Mouse (Mus musculus) kidney, embryonic 14.5 days (tissue): ENCODE measurements at regions not wholly inside any gene's neighbourhood (a gene's known extent, or its start where the extent isn't known, plus 50 kb on each side); places are given as distances from the start of the nearest gene placed in this dataset.

ENCODE experiments used
- ATAC-seq: fragments of 200-750 bp; cut with Nextera tagmentation; 2 replicates; pipeline ENCODE4 v1.8.0; 2017; ENCODE audit warnings: moderate number of reproducible peaks, mild to moderate bottlenecking, moderate TSS enrichment, moderate library complexity; ENCODE audit not compliant: low FRiP score, low TSS enrichment
- H3K27ac ChIP-seq: fragments of 300-500 bp; sonication (generic); 2 replicates; pipeline ENCODE4 v1.5.1; 2014; ENCODE audit warnings: low read depth, mild to moderate bottlenecking, low read length, moderate library complexity, mixed read lengths
- H3K27me3 ChIP-seq: fragments of 300-500 bp; sonication (generic); 2 replicates; pipeline ENCODE4 v1.6.1; 2014; ENCODE audit warnings: mild to moderate bottlenecking, low read length; ENCODE audit not compliant: control insufficient read depth, insufficient read depth
- H3K36me3 ChIP-seq: fragments of 300-500 bp; sonication (generic); 2 replicates; pipeline ENCODE4 v1.6.1; 2014; ENCODE audit warnings: low read length, mixed read lengths; ENCODE audit not compliant: control insufficient read depth, insufficient read depth
- H3K4me1 ChIP-seq: fragments of 300-500 bp; sonication (generic); 2 replicates; pipeline ENCODE4 v1.6.1; 2014; ENCODE audit warnings: low read length, mixed read lengths; ENCODE audit not compliant: control insufficient read depth, insufficient read depth
- H3K4me2 ChIP-seq: fragments of 300-500 bp; sonication (generic); replicated peaks from 2 replicates; pipeline ENCODE4 v1.6.1; 2014; ENCODE audit warnings: low read depth, mild to moderate bottlenecking, low read length
- H3K4me3 ChIP-seq: fragments of 300-500 bp; sonication (generic); 2 replicates; pipeline ENCODE4 v1.5.1; 2014; ENCODE audit warnings: mild to moderate bottlenecking, low read length
- H3K9ac ChIP-seq: fragments of 300-500 bp; sonication (generic); 2 replicates; pipeline ENCODE4 v1.6.1; 2014; ENCODE audit warnings: low read depth, mild to moderate bottlenecking, low read length, moderate library complexity
- H3K9me3 ChIP-seq: fragments of 300-500 bp; sonication (generic); 2 replicates; pipeline ENCODE4 v1.6.1; 2016; ENCODE audit warnings: low read length; ENCODE audit not compliant: control insufficient read depth
- WGBS: fragments of 180-500 bp; shearing (Covaris S2); extraction: QIAGEN DNeasy Blood & Tissue Kit; methylation state at CpG from one replicate; pipeline ENCODE4 v1.1.7; 2014; 5-methylcytosine and 5-hydroxymethylcytosine counted together

DNA sequence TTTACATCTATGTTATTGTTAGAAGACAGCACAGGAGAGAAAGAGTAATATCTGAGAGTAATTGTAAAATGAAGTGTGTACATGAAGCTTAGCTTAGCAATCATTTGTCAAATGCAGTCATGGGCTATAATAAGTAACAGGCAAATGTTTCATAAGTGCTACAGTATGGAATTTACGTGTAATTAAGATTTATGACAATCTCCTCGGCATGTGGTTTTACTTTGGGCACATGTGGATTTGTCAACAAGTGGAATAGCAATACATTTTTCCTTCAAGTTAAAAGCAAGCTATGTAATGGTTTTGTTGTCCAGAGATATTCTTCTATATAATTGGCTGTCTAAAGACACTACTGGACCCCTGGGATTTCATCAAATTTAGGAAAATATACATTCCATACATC lies 577.9 kb upstream of the N6amt1 start:
- Histone ChIP-seq H3K27ac (no peak overlapping the region), H3K9ac (no peak overlapping the region), H3K4me1 (no peaks in the 10 kb centered on the region), H3K9me3 (no peaks in the 10 kb centered on the region), H3K27me3 (no peaks in the 10 kb centered on the region), H3K4me3 (no peak overlapping the region), H3K4me2 (no peak overlapping the region), H3K36me3 (no peaks in the 10 kb centered on the region)
- WGBS: 66% methylated on average over 2 of the region's 2 CpGs
- no peak for ATAC-seq

DNA sequence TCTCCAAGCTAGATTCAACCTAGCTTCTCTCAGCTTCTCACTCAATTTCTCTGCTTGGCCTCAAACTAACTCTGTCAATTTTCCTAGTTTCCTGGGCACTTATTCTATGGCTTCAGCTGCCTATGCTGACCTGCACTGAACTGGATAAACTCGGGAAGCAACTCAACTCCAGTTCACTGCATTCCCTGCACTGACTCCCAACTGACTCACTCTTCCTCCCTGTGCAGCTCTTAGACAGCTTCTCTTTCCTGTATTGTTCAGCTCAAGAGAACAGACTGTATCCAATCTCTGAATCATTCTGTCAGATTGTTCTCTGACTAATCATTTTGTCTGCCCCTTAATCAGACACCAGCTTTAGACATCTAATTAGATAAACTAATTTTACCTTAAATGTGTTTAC lies 581.4 kb upstream of the N6amt1 start:
- Histone ChIP-seq H3K27me3 (no peaks in the 10 kb centered on the region), H3K4me3 (no peak overlapping the region), H3K36me3 (no peaks in the 10 kb centered on the region), H3K4me2 (no peak overlapping the region), H3K27ac (no peak overlapping the region), H3K9ac (no peak overlapping the region), H3K9me3 (no peaks in the 10 kb centered on the region), H3K4me1 (no peaks in the 10 kb centered on the region)
- WGBS: 50% methylated on average over 1 of the region's 1 CpGs
- no peak for ATAC-seq

DNA sequence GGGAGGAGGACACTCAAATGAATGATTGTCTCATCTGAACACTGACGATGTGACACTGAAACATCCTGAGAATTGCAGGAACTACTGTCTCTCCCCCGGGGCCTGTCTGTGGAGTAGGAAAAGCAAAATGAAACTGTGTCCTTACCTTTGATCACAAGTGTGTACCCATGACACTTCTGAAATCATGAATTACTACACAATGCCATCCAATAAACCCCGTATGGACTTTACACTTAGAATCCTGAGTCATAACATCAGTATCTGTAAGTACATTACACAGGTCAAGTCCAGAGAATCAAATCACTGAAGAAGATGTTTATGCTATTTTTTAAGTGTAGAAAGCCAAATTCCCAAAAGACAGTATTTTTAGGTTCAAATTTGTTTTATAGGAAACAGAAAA lies 585.1 kb upstream of the N6amt1 start:
- H3K9ac ChIP-seq: no peak overlapping the region
- H3K4me3 ChIP-seq: no peak overlapping the region
- no peaks in the 10 kb centered on the region for H3K9me3 ChIP-seq
- H3K27ac ChIP-seq: no peak overlapping the region
- no peaks in the 10 kb centered on the region for H3K27me3 ChIP-seq
- no peak for ATAC-seq
- WGBS: 77% methylated on average over 3 of the region's 3 CpGs
- H3K4me1 ChIP-seq: no peaks in the 10 kb centered on the region
- H3K36me3 ChIP-seq: no peaks in the 10 kb centered on the region
- no peak overlapping the region for H3K4me2 ChIP-seq

DNA sequence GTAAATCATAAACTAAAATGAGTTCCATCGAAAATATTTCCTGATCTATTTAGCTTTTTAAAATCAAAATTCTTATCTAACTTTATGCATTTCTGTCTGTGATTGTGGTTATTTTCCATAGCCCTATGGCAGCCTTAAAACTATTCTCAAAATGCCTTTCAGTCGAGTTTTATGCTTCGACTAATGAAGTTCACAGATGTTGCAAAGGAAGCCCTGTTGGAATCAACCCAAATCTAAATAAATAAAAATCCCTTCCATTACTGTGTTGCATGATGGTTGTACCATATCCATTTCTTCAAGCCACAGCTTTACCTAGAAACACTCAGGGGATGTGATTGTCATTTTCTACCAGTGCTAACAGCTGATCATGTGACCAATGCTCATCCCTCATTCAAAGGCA lies 585.6 kb upstream of the N6amt1 start:
- H3K4me2 ChIP-seq: no peak overlapping the region
- 76% methylated on average over 3 of the region's 3 CpGs for WGBS
- ATAC-seq: no peak

DNA sequence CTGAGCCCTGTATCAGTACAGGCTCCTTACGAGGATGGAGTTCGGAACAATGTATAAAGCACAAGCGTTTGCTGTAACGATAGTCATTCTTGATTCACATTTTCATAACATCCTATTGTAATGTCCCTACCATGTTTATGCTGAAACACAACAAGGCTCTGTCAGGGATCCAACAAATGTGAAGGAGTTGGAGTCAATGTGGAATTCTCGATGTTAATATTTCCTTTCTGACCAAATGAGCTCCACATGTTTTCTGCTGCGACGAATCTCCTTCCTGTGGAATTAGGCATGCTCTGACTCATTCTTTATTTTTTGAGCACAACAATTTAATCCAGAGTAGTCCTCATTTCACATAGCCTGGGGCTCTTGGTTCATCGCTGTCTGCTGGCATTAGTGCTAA lies 588.0 kb upstream of the N6amt1 start:
- no peaks in the 10 kb centered on the region for H3K27me3 ChIP-seq
- H3K9me3 ChIP-seq: no peaks in the 10 kb centered on the region
- no peak overlapping the region for H3K4me3 ChIP-seq
- ATAC-seq: no peak
- 88% methylated on average over 8 of the region's 8 CpGs for WGBS
- H3K36me3 ChIP-seq: no peaks in the 10 kb centered on the region
- no peak overlapping the region for H3K4me2 ChIP-seq
- H3K27ac ChIP-seq: no peak overlapping the region
- H3K4me1 ChIP-seq: no peaks in the 10 kb centered on the region
- H3K9ac ChIP-seq: no peak overlapping the region

More for the DNA sequence above, 585.6 kb upstream of the N6amt1 start:
- Histone ChIP-seq H3K27ac (no peak overlapping the region), H3K9ac (no peak overlapping the region), H3K9me3 (no peaks in the 10 kb centered on the region), H3K27me3 (no peaks in the 10 kb centered on the region), H3K4me3 (no peak overlapping the region), H3K36me3 (no peaks in the 10 kb centered on the region), H3K4me1 (no peaks in the 10 kb centered on the region)

DNA sequence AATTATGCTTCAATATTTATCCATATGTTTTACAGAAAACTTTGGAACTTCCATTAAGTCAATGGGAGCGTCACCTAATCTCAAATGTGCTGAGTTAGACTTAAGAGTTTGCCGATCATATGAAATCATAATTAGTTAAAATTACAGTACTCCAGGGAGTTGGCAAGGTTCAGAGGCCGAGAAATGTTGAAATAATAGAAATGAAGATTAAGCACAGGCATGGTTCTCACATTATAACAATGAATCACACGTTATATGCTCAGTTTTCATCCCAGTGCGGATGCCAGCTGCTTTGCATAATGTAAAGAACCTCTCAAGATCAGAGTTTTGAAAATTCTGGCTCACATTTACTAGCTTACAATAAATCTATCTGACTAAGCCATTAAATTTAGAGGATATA lies 612.7 kb upstream of the N6amt1 start:
- Histone ChIP-seq H3K9me3 (no peaks in the 10 kb centered on the region), H3K4me3 (no peak overlapping the region), H3K9ac (no peak overlapping the region), H3K27me3 (no peaks in the 10 kb centered on the region), H3K4me2 (no peak overlapping the region), H3K4me1 (no peaks in the 10 kb centered on the region), H3K36me3 (no peaks in the 10 kb centered on the region), H3K27ac (no peak overlapping the region)
- 0 out of 2 replicates have a peak, but pooled peaks have one; percentile 20 for ATAC-seq
- 63% methylated on average over 5 of the region's 5 CpGs for WGBS

DNA sequence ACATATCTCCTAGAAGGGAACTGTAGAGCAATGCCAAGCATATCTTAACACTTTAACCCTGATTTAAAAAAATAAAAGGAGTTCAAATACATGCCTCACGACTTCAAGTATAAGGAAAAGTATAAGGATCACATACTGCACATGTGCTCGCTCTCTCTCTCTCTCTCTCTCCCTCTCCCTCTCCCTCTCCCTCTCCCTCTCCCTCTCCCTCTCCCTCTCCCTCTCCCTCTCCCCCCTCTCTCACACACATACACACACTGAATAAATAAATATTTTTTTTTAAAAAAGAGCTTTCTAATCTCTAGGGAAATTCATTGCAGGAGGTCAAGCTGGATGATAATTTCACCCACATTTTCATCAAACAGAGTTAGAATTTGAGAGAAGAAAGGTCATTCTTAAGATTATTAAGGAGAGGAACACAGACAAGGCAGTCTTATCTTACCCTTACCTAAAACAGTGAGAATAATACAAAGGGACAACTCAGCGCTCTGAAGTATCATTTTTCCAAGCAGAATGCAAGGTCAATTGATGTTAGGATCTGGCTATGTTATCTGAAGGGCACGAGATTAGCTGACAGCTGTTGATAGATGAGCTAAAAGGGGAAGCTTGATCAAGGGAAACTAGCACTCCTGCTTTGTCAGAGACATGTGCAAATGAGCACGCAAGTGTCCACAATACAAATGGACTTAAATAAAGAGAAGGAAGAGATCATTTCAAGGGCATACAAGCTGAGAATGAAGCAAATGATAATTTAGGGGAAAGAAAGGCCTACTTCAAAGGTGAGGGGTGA lies 634.8 kb upstream of the N6amt1 start:
- Histone ChIP-seq H3K9ac (no peak overlapping the region), H3K36me3 (no peaks in the 10 kb centered on the region), H3K27ac (no peak overlapping the region), H3K4me3 (no peak overlapping the region), H3K27me3 (no peaks in the 10 kb centered on the region), H3K9me3 (no peaks in the 10 kb centered on the region), H3K4me2 (no peak overlapping the region), H3K4me1 (no peaks in the 10 kb centered on the region)
- 50% methylated on average over 5 of the region's 5 CpGs for WGBS
- no peak for ATAC-seq

DNA sequence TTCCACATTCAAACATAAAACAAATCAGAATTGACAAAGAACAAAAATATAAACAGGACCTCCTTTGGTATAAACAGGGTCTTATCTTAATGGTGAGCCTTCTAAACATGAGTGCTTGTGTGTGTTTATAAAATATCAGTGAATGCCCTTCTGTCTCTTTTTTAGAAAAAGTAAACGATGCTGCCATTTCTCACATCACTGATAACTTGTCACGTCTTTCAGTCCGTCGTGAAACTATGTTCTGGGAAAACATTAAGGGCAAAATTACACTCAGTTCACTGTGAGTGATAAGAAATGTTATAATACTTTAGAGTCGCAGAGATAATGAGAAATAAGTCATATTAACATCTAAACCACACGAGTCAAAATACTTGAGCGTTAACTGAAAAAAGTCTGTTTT lies 635.6 kb upstream of the N6amt1 start:
- Histone ChIP-seq H3K27ac (no peak overlapping the region), H3K27me3 (no peaks in the 10 kb centered on the region), H3K9me3 (no peaks in the 10 kb centered on the region), H3K4me2 (no peak overlapping the region), H3K36me3 (no peaks in the 10 kb centered on the region), H3K4me1 (no peaks in the 10 kb centered on the region), H3K9ac (no peak overlapping the region), H3K4me3 (no peak overlapping the region)
- WGBS: 81% methylated on average over 7 of the region's 7 CpGs
- ATAC-seq: no peak

DNA sequence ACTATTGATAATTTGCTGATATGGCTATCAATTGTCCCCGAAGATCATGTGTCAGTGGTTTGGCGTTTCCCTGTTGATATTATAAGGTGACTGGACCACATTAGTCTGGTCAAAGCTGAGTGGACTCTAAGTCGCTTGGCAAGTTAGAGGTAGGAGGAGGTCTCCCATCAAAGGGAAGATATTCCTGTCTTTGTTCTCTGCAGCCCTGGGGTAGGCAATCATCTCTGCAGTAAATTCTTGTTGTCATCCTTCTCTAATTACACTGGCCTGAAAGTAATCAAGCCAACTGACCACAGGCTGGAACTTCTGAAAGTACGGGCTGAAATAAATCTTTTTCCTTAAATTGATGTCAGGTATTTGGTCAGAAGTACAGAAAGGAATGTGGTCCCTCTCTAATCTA lies 652.3 kb upstream of the N6amt1 start:
- H3K27me3 ChIP-seq: no peaks in the 10 kb centered on the region
- no peak overlapping the region for H3K4me2 ChIP-seq
- H3K9me3 ChIP-seq: no peaks in the 10 kb centered on the region
- no peak overlapping the region for H3K4me3 ChIP-seq
- no peaks in the 10 kb centered on the region; the same call in 1 of the 2 replicates for H3K4me1 ChIP-seq
- ATAC-seq: peak; percentile 87; the same call in 1 of the 2 replicates
- H3K27ac ChIP-seq: no peak overlapping the region
- no peaks in the 10 kb centered on the region for H3K36me3 ChIP-seq
- WGBS: 32% methylated on average over 4 of the region's 4 CpGs
- no peak overlapping the region for H3K9ac ChIP-seq
